Mouse (Mus musculus) subcutaneous adipose tissue, adult 2 months (tissue): ENCODE results near the gene Vmn2r88. TPM values are rescaled to one million over a fixed set of nuclear protein-coding genes. Genes with fewer than 3 reads are reported as not detected.

ENCODE experiments used
- polyA plus RNA-seq: library from polyadenylated mRNA; depleted of rRNA; stranded (reverse); fragments of >200 nt; gene quantifications from 2 replicates; pipeline ENCODE4 v1.2.3, GENCODE M21; 2012; ENCODE audit warnings: low replicate concordance; rRNA removed

The Vmn2r88 gene
- not detected in 2 replicates for polyA plus RNA-seq

DNA sequence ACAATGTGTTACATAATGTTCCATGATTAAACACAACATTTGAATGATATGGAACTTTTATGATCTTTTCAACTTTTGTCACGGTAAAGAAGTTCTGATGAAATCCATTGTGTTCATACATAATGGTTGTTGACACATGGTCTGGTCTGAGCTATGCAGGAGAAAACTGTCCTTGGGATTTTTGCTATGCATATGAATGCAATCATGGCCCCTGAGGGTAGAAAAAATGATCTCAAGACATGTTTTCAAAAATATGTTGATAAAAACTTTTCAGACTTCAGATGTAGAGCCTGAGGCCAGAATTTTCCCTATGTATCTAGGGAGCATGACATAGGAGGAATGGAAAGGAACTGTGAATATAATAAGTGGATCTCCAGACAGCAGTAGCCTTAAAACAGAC lies at the start of gene Vmn2r88:
Gene Vmn2r88 (plus strand): TSS at position 301 of the 400 bp plus-strand sequence.

DNA sequence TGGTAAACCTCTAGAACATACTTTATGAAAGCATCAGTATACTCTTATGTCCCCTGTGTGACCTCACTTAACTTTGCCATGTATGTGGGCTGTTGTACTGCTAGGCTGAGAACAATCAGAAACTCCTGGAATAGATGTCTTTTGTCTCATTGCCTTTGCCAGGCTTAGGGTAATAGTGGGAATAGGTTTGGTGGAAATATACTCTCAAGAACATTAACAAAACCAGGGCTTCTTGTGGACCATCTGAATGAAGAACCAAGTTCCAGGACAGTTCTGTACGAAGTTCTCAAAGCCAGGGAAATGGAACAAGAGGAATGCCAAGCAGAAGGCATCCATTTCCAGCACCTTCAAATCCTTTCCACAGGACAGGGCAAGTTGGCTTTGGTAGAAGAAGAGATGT lies 49.2 kb upstream of the Vmn2r88 start, which contains the start of gene Gm7247:
Gene Gm7247 (plus strand): TSS at position 301 of the 400 bp plus-strand sequence.

DNA sequence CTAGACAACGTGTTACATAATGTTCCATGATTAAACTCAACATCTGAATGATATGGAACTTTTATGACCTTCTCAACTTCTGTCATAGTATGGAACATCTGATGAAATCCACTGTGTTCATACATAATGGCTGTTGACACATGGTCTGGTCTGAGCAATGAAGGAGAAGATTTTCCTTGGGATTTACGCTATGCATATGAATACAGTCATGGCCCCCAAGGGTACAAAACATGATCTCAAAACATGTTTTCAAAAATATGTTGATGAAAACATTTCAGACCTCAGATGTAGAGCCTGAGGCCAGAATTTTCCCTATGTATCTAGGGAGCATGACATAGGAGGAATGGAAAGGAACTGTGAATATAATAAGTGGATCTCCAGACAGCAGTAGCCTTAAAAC lies 40.9 kb downstream of the Vmn2r88 start, which contains the start of gene Vmn2r89:
Gene Vmn2r89 (plus strand): TSS at position 301 of the 400 bp plus-strand sequence.

Other genes starting within 250 kb of the Vmn2r88 start
- not detected in 2 replicates for gene Rnase2b, start 248.6 kb upstream of the Vmn2r88 start, polyA plus RNA-seq
- gene Ang2, start 211.7 kb upstream of the Vmn2r88 start, polyA plus RNA-seq: not detected in 2 replicates
- not detected in 2 replicates for gene Ear14, start 207.4 kb upstream of the Vmn2r88 start, polyA plus RNA-seq
- gene Rnase2a, start 154.7 kb upstream of the Vmn2r88 start, polyA plus RNA-seq: 0.21 and 14.8 TPM in 2 replicates
- not detected in 2 replicates for gene Gm7247, start 49.1 kb upstream of the Vmn2r88 start, polyA plus RNA-seq
- not detected in 2 replicates for gene Vmn2r89, start 41.0 kb downstream of the Vmn2r88 start, polyA plus RNA-seq
- gene Gm5622, start 142.0 kb downstream of the Vmn2r88 start, polyA plus RNA-seq: not detected in 2 replicates
- gene Gm17175, start 163.2 kb downstream of the Vmn2r88 start, polyA plus RNA-seq: not detected in 2 replicates
- not detected in 2 replicates for gene Gm17174, start 181.3 kb downstream of the Vmn2r88 start, polyA plus RNA-seq
- gene Gm17078, start 200.5 kb downstream of the Vmn2r88 start, polyA plus RNA-seq: not detected in 2 replicates
- gene Gm4181, start 224.8 kb downstream of the Vmn2r88 start, polyA plus RNA-seq: not detected in 2 replicates